Mouse (Mus musculus) leukemia stem cell, adult 10-12 weeks (primary cell): ENCODE results near the gene Usp31. TPM values are rescaled to one million over a fixed set of nuclear protein-coding genes. Genes with fewer than 3 reads are reported as not detected.

Experiments
- polyA plus RNA-seq: library from polyadenylated mRNA; stranded (reverse); fragments of >175 nt; gene quantifications from 2 replicates; pipeline ENCODE4 v1.2.3, GENCODE M21; 2012; ENCODE audit warnings: low replicate concordance

Gene Usp31
- 2.9 and 4.2 TPM in 2 replicates for polyA plus RNA-seq

GRCm38 (mm10) chr7:121707073-121707667 is at the start of gene Usp31:
Gene Usp31 (minus strand): TSS chr7:121707253.

GRCm38 (mm10) chr7:121734171-121734831 is 27.2 kb upstream of the Usp31 start, which contains the start of gene Scnn1g:
Gene Scnn1g (plus strand): TSS chr7:121734479.

Other genes starting within 250 kb of the Usp31 start
- gene Scnn1g, start 27.2 kb upstream of the Usp31 start, polyA plus RNA-seq = not detected in 2 replicates
- gene Scnn1b, start 157.8 kb upstream of the Usp31 start, polyA plus RNA-seq = 0.19 TPM in 1 of 2 replicates, not detected in the other